Mouse (Mus musculus): ENCODE results near the gene Rabl2. TPM values are rescaled to one million over a fixed set of nuclear protein-coding genes. Genes with fewer than 3 reads are reported as not detected.

The Rabl2 gene
- total RNA-seq (2017), result 1.7 TPM in 1 of 2 replicates, not detected in the other

- peak; percentile 58 for ATAC-seq (ENCODE audit: extremely low read depth, insufficient number of reproducible peaks, low FRiP score, poor library complexity, severe bottlenecking)
These were observed at the start of gene Rabl2 for GRCm38 (mm10) chr15:89591723-89592455. Gene Rabl2 (minus strand): TSS chr15:89591923.

- no peak for ATAC-seq (ENCODE audit: extremely low read depth, insufficient number of reproducible peaks, low FRiP score, poor library complexity, severe bottlenecking)
These were observed 31.9 kb upstream of the Rabl2 start for GRCm38 (mm10) chr15:89623626-89623959.

- no peak for ATAC-seq (ENCODE audit: extremely low read depth, insufficient number of reproducible peaks, low FRiP score, poor library complexity, severe bottlenecking)
These were observed 31.4 kb upstream of the Rabl2 start for GRCm38 (mm10) chr15:89622959-89623625.

- ATAC-seq (ENCODE audit: extremely low read depth, insufficient number of reproducible peaks, low FRiP score, poor library complexity, severe bottlenecking), result no peak
These were observed 30.7 kb upstream of the Rabl2 start for GRCm38 (mm10) chr15:89622312-89622958.

- no peak for ATAC-seq (ENCODE audit: extremely low read depth, insufficient number of reproducible peaks, low FRiP score, poor library complexity, severe bottlenecking)
These were observed 16.2 kb upstream of the Rabl2 start for GRCm38 (mm10) chr15:89607888-89608287.

GRCm38 (mm10) chr15:89607480-89607879, 15.8 kb upstream of the Rabl2 start:
- no peak for ATAC-seq (ENCODE audit: extremely low read depth, insufficient number of reproducible peaks, low FRiP score, poor library complexity, severe bottlenecking)

- no peak for ATAC-seq (ENCODE audit: extremely low read depth, insufficient number of reproducible peaks, low FRiP score, poor library complexity, severe bottlenecking)
These were observed 14.3 kb upstream of the Rabl2 start for GRCm38 (mm10) chr15:89605822-89606570.

- no peak for ATAC-seq (ENCODE audit: extremely low read depth, insufficient number of reproducible peaks, low FRiP score, poor library complexity, severe bottlenecking)
These were observed 825 bp upstream of the Rabl2 start for GRCm38 (mm10) chr15:89592548-89592947.

- no peak for ATAC-seq (ENCODE audit: extremely low read depth, insufficient number of reproducible peaks, low FRiP score, poor library complexity, severe bottlenecking)
These were observed 406 bp downstream of the Rabl2 start for GRCm38 (mm10) chr15:89591317-89591716.

- no peak for ATAC-seq (ENCODE audit: extremely low read depth, insufficient number of reproducible peaks, low FRiP score, poor library complexity, severe bottlenecking)
These were observed 2.6 kb downstream of the Rabl2 start for GRCm38 (mm10) chr15:89589146-89589545.

- ATAC-seq (ENCODE audit: extremely low read depth, insufficient number of reproducible peaks, low FRiP score, poor library complexity, severe bottlenecking), result no peak
These were observed 6.1 kb downstream of the Rabl2 start for GRCm38 (mm10) chr15:89585631-89586030.

- no peak for ATAC-seq (ENCODE audit: extremely low read depth, insufficient number of reproducible peaks, low FRiP score, poor library complexity, severe bottlenecking)
These were observed 6.6 kb downstream of the Rabl2 start for GRCm38 (mm10) chr15:89585101-89585500.

GRCm38 (mm10) chr15:89582494-89582893, 9.2 kb downstream of the Rabl2 start:
- no peak for ATAC-seq (ENCODE audit: extremely low read depth, insufficient number of reproducible peaks, low FRiP score, poor library complexity, severe bottlenecking)

GRCm38 (mm10) chr15:89572147-89572546, 19.6 kb downstream of the Rabl2 start:
- no peak for ATAC-seq (ENCODE audit: extremely low read depth, insufficient number of reproducible peaks, low FRiP score, poor library complexity, severe bottlenecking)

- ATAC-seq (ENCODE audit: extremely low read depth, insufficient number of reproducible peaks, low FRiP score, poor library complexity, severe bottlenecking), result no peak
These were observed 23.6 kb downstream of the Rabl2 start, which contains the start of gene Acr for GRCm38 (mm10) chr15:89568114-89568513. Gene Acr (plus strand): TSS chr15:89568326.

- no peak for ATAC-seq (ENCODE audit: extremely low read depth, insufficient number of reproducible peaks, low FRiP score, poor library complexity, severe bottlenecking)
These were observed 32.5 kb downstream of the Rabl2 start for GRCm38 (mm10) chr15:89559202-89559731.

- ATAC-seq (ENCODE audit: extremely low read depth, insufficient number of reproducible peaks, low FRiP score, poor library complexity, severe bottlenecking), result no peak
These were observed 33.7 kb downstream of the Rabl2 start for GRCm38 (mm10) chr15:89557996-89558390.

- ATAC-seq (ENCODE audit: extremely low read depth, insufficient number of reproducible peaks, low FRiP score, poor library complexity, severe bottlenecking), result no peak
These were observed 34.3 kb downstream of the Rabl2 start for GRCm38 (mm10) chr15:89557179-89557995.
